Mouse (Mus musculus): Measurements from ENCODE around the gene Tmcc1. TPM values are rescaled to one million over a fixed set of nuclear protein-coding genes. Genes with fewer than 3 reads are reported as not detected.
A peak's percentile ranks its signal among the peaks of the same experiment; 100 is the strongest.

The Tmcc1 gene
- polyA plus RNA-seq, 1 experiment from 2014 or later: 12.3 TPM

GRCm38 (mm10) chr6:116107471-116108358, 85.6 kb downstream of the Tmcc1 start:
- Histone ChIP-seq H3K9ac (ENCODE audit: low read length) (peak overlapping the region; percentile 66), H3K27me3 (ENCODE audit: control insufficient read depth, insufficient read depth, low read length) (no peaks in the 10 kb centered on the region), H3K9me3 (replicated peaks; ENCODE audit: control insufficient read depth, low read length) (no peaks in the 10 kb centered on the region), H3K36me3 (ENCODE audit: control insufficient read depth, insufficient read depth, low read length) (no peaks in the 10 kb centered on the region), H3K4me2 (ENCODE audit: low read depth, low read length) (peak overlapping the region; percentile 86), H3K4me1 (ENCODE audit: control insufficient read depth, insufficient read depth, low read length) (peaks cover 6% of the 10 kb centered on the region; the same call in 1 of the 2 replicates), H3K4me3 (replicated peaks; ENCODE audit: low read length) (peak overlapping the region; percentile 55), H3K27ac (ENCODE audit: low read length) (peak overlapping the region; percentile 60)
- ATAC-seq (ENCODE audit: insufficient read depth, low FRiP score): peak; percentile 87
- 2% methylated on average over 29 of the region's 29 CpGs for WGBS

- 13% methylated on average over 6 of the region's 6 CpGs for WGBS
- ATAC-seq (ENCODE audit: insufficient read depth, low FRiP score): no peak
These were observed 86.3 kb downstream of the Tmcc1 start for GRCm38 (mm10) chr6:116106967-116107470.

GRCm38 (mm10) chr6:116097579-116097978, 95.7 kb downstream of the Tmcc1 start:
- no peak overlapping the region for H3K27ac ChIP-seq (ENCODE audit: low read length)
- WGBS: 78% methylated on average over 2 of the region's 2 CpGs
- H3K4me1 ChIP-seq (ENCODE audit: control insufficient read depth, insufficient read depth, low read length): no peaks in the 10 kb centered on the region
- ATAC-seq (ENCODE audit: insufficient read depth, low FRiP score): no peak
- H3K36me3 ChIP-seq (ENCODE audit: control insufficient read depth, insufficient read depth, low read length): no peaks in the 10 kb centered on the region
- H3K27me3 ChIP-seq (ENCODE audit: control insufficient read depth, insufficient read depth, low read length): no peaks in the 10 kb centered on the region
- H3K9ac ChIP-seq (ENCODE audit: low read length): no peak overlapping the region
- no peak overlapping the region for H3K4me3 ChIP-seq (replicated peaks; ENCODE audit: low read length)
- H3K4me2 ChIP-seq (ENCODE audit: low read depth, low read length): no peak overlapping the region
- H3K9me3 ChIP-seq (replicated peaks; ENCODE audit: control insufficient read depth, low read length): peaks cover 5% of the 10 kb centered on the region

More at GRCm38 (mm10) chr6:116106967-116107470, 86.3 kb downstream of the Tmcc1 start:
- Histone ChIP-seq H3K27ac (ENCODE audit: low read length) (peak overlapping the region; percentile 60; the same call in 1 of the 2 replicates), H3K9me3 (replicated peaks; ENCODE audit: control insufficient read depth, low read length) (no peaks in the 10 kb centered on the region), H3K27me3 (ENCODE audit: control insufficient read depth, insufficient read depth, low read length) (no peaks in the 10 kb centered on the region), H3K4me3 (replicated peaks; ENCODE audit: low read length) (peak overlapping the region; percentile 55), H3K4me1 (ENCODE audit: control insufficient read depth, insufficient read depth, low read length) (peaks cover 6% of the 10 kb centered on the region; the same call in 1 of the 2 replicates), H3K36me3 (ENCODE audit: control insufficient read depth, insufficient read depth, low read length) (no peaks in the 10 kb centered on the region), H3K9ac (ENCODE audit: low read length) (peak overlapping the region; percentile 66), H3K4me2 (ENCODE audit: low read depth, low read length) (peak overlapping the region; percentile 86)

GRCm38 (mm10) chr6:116089402-116089801, 103.9 kb downstream of the Tmcc1 start:
- Histone ChIP-seq H3K27ac (ENCODE audit: low read length) (no peak overlapping the region), H3K9ac (ENCODE audit: low read length) (no peak overlapping the region), H3K4me3 (replicated peaks; ENCODE audit: low read length) (no peak overlapping the region), H3K27me3 (ENCODE audit: control insufficient read depth, insufficient read depth, low read length) (no peaks in the 10 kb centered on the region), H3K4me1 (ENCODE audit: control insufficient read depth, insufficient read depth, low read length) (no peaks in the 10 kb centered on the region), H3K36me3 (ENCODE audit: control insufficient read depth, insufficient read depth, low read length) (no peaks in the 10 kb centered on the region), H3K4me2 (ENCODE audit: low read depth, low read length) (no peak overlapping the region), H3K9me3 (replicated peaks; ENCODE audit: control insufficient read depth, low read length) (no peaks in the 10 kb centered on the region)
- no peak for ATAC-seq (ENCODE audit: insufficient read depth, low FRiP score)

GRCm38 (mm10) chr6:116086036-116086435, 107.2 kb downstream of the Tmcc1 start:
- no peaks in the 10 kb centered on the region for H3K27me3 ChIP-seq (ENCODE audit: control insufficient read depth, insufficient read depth, low read length)
- H3K36me3 ChIP-seq (ENCODE audit: control insufficient read depth, insufficient read depth, low read length): no peaks in the 10 kb centered on the region
- H3K27ac ChIP-seq (ENCODE audit: low read length): no peak overlapping the region
- no peaks in the 10 kb centered on the region for H3K4me1 ChIP-seq (ENCODE audit: control insufficient read depth, insufficient read depth, low read length)
- no peak overlapping the region for H3K4me3 ChIP-seq (replicated peaks; ENCODE audit: low read length)
- no peak overlapping the region for H3K4me2 ChIP-seq (ENCODE audit: low read depth, low read length)
- no peak overlapping the region for H3K9ac ChIP-seq (ENCODE audit: low read length)
- H3K9me3 ChIP-seq (replicated peaks; ENCODE audit: control insufficient read depth, low read length): no peaks in the 10 kb centered on the region
- no peak for ATAC-seq (ENCODE audit: insufficient read depth, low FRiP score)
- 95% methylated on average over 1 of the region's 1 CpGs for WGBS

GRCm38 (mm10) chr6:116082239-116082638, 111.0 kb downstream of the Tmcc1 start:
- no peak overlapping the region for H3K27ac ChIP-seq (ENCODE audit: low read length)
- 0 out of 2 replicates have a peak, but pooled peaks cover 4% of the 10 kb centered on the region for H3K4me1 ChIP-seq (ENCODE audit: control insufficient read depth, insufficient read depth, low read length)
- 65% methylated on average over 1 of the region's 1 CpGs for WGBS
- no peaks in the 10 kb centered on the region for H3K27me3 ChIP-seq (ENCODE audit: control insufficient read depth, insufficient read depth, low read length)
- H3K9me3 ChIP-seq (replicated peaks; ENCODE audit: control insufficient read depth, low read length): no peaks in the 10 kb centered on the region
- no peaks in the 10 kb centered on the region for H3K36me3 ChIP-seq (ENCODE audit: control insufficient read depth, insufficient read depth, low read length)
- ATAC-seq (ENCODE audit: insufficient read depth, low FRiP score): no peak
- H3K9ac ChIP-seq (ENCODE audit: low read length): no peak overlapping the region
- H3K4me2 ChIP-seq (ENCODE audit: low read depth, low read length): no peak overlapping the region
- H3K4me3 ChIP-seq (replicated peaks; ENCODE audit: low read length): no peak overlapping the region

GRCm38 (mm10) chr6:116081375-116081774, 111.9 kb downstream of the Tmcc1 start:
- Histone ChIP-seq H3K4me1 (ENCODE audit: control insufficient read depth, insufficient read depth, low read length) (0 out of 2 replicates have a peak, but pooled peaks cover 4% of the 10 kb centered on the region), H3K4me2 (ENCODE audit: low read depth, low read length) (no peak overlapping the region), H3K27ac (ENCODE audit: low read length) (no peak overlapping the region), H3K4me3 (replicated peaks; ENCODE audit: low read length) (no peak overlapping the region), H3K9ac (ENCODE audit: low read length) (no peak overlapping the region), H3K27me3 (ENCODE audit: control insufficient read depth, insufficient read depth, low read length) (no peaks in the 10 kb centered on the region), H3K9me3 (replicated peaks; ENCODE audit: control insufficient read depth, low read length) (no peaks in the 10 kb centered on the region), H3K36me3 (ENCODE audit: control insufficient read depth, insufficient read depth, low read length) (no peaks in the 10 kb centered on the region)
- ATAC-seq (ENCODE audit: insufficient read depth, low FRiP score): no peak
- WGBS: 54% methylated on average over 2 of the region's 2 CpGs

GRCm38 (mm10) chr6:116080756-116081155, 112.5 kb downstream of the Tmcc1 start:
- 74% methylated on average over 5 of the region's 5 CpGs for WGBS
- H3K9me3 ChIP-seq (replicated peaks; ENCODE audit: control insufficient read depth, low read length): no peaks in the 10 kb centered on the region
- no peak for ATAC-seq (ENCODE audit: insufficient read depth, low FRiP score)
- no peak overlapping the region for H3K27ac ChIP-seq (ENCODE audit: low read length)
- no peak overlapping the region for H3K9ac ChIP-seq (ENCODE audit: low read length)
- 0 out of 2 replicates have a peak, but pooled peaks cover 4% of the 10 kb centered on the region for H3K4me1 ChIP-seq (ENCODE audit: control insufficient read depth, insufficient read depth, low read length)
- H3K36me3 ChIP-seq (ENCODE audit: control insufficient read depth, insufficient read depth, low read length): no peaks in the 10 kb centered on the region
- no peak overlapping the region for H3K4me3 ChIP-seq (replicated peaks; ENCODE audit: low read length)
- no peaks in the 10 kb centered on the region for H3K27me3 ChIP-seq (ENCODE audit: control insufficient read depth, insufficient read depth, low read length)
- no peak overlapping the region for H3K4me2 ChIP-seq (ENCODE audit: low read depth, low read length)

- no peak for ATAC-seq (ENCODE audit: insufficient read depth, low FRiP score)
- Histone ChIP-seq H3K4me3 (replicated peaks; ENCODE audit: low read length) (no peak overlapping the region), H3K4me1 (ENCODE audit: control insufficient read depth, insufficient read depth, low read length) (peaks cover 9% of the 10 kb centered on the region), H3K9me3 (replicated peaks; ENCODE audit: control insufficient read depth, low read length) (no peaks in the 10 kb centered on the region), H3K4me2 (ENCODE audit: low read depth, low read length) (no peak overlapping the region), H3K36me3 (ENCODE audit: control insufficient read depth, insufficient read depth, low read length) (no peaks in the 10 kb centered on the region), H3K9ac (ENCODE audit: low read length) (no peak overlapping the region), H3K27me3 (ENCODE audit: control insufficient read depth, insufficient read depth, low read length) (no peaks in the 10 kb centered on the region), H3K27ac (ENCODE audit: low read length) (peak overlapping the region; percentile 42; the same call in 1 of the 2 replicates)
- 60% methylated on average over 3 of the region's 3 CpGs for WGBS
These were observed 115.7 kb downstream of the Tmcc1 start for GRCm38 (mm10) chr6:116077608-116078007.
